Mouse (Mus musculus): ENCODE measurements around the gene Tmem45b. TPM values are rescaled to one million over a fixed set of nuclear protein-coding genes. Genes with fewer than 3 reads are reported as not detected.
"Not testable (repeated sequence)": the region's sequence is repeated elsewhere in the genome, so short reads cannot be mapped to it uniquely, and the experiment has no call there.

Tmem45b gene
- not detected in 2 replicates for total RNA-seq (2014; rRNA removed)
- 0.13 TPM in 1 of 2 replicates, not detected in the other for polyA plus RNA-seq (2015; fragmentation: Nextera tagmentation; extraction: Ambion mirVana)

DNA sequence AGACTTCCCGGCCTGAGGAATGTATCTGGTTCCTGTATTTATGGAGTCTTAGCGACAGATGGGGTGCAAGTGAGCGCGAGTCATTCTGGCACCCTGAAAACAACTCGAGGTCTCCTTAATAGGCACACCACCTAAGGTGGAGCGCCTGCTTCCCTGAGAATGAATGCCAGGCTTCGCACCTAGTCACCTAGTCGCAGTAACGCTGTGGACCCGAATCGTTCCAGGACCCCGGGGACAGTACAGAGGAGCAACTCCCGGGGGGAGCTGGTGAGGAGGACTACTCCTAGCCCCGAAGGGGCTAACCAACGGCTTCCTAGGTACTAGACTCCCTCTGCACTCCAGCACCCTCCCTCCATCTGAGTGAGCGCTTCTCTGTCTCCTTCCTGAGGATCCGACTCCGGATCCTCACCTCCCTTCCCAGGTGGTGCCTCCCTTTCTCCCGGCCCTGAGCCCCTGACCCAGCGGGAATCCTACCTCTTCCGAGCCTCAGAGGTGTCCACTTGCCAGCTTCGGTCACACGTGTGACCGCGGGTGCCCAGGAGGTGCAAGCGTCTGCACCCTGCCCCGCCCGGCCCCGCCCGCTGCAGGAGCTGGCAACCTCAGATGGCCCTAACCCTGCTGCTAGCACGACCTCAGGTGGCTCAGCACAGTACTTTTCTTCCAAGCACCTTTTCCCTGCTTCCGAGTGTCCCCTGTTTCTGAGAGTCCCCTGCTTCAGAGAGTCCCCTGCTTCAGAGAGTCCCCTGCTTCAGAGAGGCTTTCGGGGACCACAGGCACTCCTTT is at the start of gene Tmem45b:
TSS of gene Tmem45b (minus strand) at position 771 of the 783 bp plus-strand sequence.
- no peaks in the 10 kb centered on the region for H3K4me1 ChIP-seq (ENCODE audit: insufficient read depth, low read length)
- 0 out of 2 replicates have a peak, but pooled peaks cover 7% of the 10 kb centered on the region for H3K27me3 ChIP-seq (ENCODE audit: insufficient read depth, low read length)
- ATAC-seq = no peak
- H3K9ac ChIP-seq (replicated peaks; ENCODE audit: low read length) = no peak within 1 kb of the TSS
- H3K4me2 ChIP-seq (ENCODE audit: low read depth, low read length) = peak within 1 kb of the TSS; percentile 16
- no peak for DNase-seq (ENCODE audit: low spot score)
- no peak within 1 kb of the TSS for H3K4me3 ChIP-seq (ENCODE audit: low read length)
- no peaks in the 10 kb centered on the region for H3K36me3 ChIP-seq (ENCODE audit: insufficient read depth, low read length)
- H3K9me3 ChIP-seq (ENCODE audit: low read length) = no peaks in the 10 kb centered on the region
- H3K27ac ChIP-seq = no peak within 1 kb of the TSS
- 16% methylated on average over 33 of the region's 33 CpGs for WGBS
- TF ChIP-seq CTCF (IDR thresholded peaks at IDR 0.05; ENCODE audit: low read depth) = no peak

DNA sequence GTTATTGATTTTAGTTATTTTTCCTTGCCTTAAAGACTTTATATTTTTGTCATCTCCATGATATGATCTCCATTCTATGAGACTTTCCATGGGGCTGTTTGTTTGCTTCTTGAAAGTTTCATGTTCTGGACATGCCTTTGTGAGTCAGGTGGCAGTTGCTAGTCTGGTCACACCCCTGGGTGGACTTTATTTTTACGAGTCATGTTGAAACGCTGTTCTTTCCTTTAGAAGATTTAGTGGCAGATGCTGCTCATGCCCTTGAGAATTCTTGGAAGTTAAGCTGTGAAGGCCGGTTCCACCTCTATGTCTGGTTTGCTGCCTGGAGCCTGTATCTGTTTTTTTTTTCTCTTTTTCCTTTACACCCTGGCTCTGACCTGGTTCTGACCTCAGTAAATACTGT is 43.9 kb upstream of the Tmem45b start:
- Histone ChIP-seq H3K4me3 (ENCODE audit: low read length) (no peak overlapping the region), H3K9ac (replicated peaks; ENCODE audit: low read length) (no peak overlapping the region), H3K4me1 (ENCODE audit: insufficient read depth, low read length) (no peaks in the 10 kb centered on the region), H3K36me3 (ENCODE audit: insufficient read depth, low read length) (no peaks in the 10 kb centered on the region), H3K27ac (no peak overlapping the region), H3K4me2 (ENCODE audit: low read depth, low read length) (no peak overlapping the region), H3K27me3 (ENCODE audit: insufficient read depth, low read length) (no peaks in the 10 kb centered on the region), H3K9me3 (ENCODE audit: low read length) (no peaks in the 10 kb centered on the region)
- DNase-seq (ENCODE audit: low spot score) (no peak), ATAC-seq (no peak)
- WGBS = 68% methylated on average over 3 of the region's 3 CpGs
- TF ChIP-seq CTCF (IDR thresholded peaks at IDR 0.05; ENCODE audit: low read depth) = no peak

GRCm38 (mm10) chr9:31501221-31501620 is 37.0 kb upstream of the Tmem45b start:
- H3K36me3 ChIP-seq (ENCODE audit: insufficient read depth, low read length); H3K9me3 ChIP-seq (ENCODE audit: low read length); ATAC-seq; H3K27ac ChIP-seq; H3K9ac ChIP-seq (replicated peaks; ENCODE audit: low read length); DNase-seq (ENCODE audit: low spot score); H3K4me1 ChIP-seq (ENCODE audit: insufficient read depth, low read length); H3K4me2 ChIP-seq (ENCODE audit: low read depth, low read length); H3K4me3 ChIP-seq (ENCODE audit: low read length); H3K27me3 ChIP-seq (ENCODE audit: insufficient read depth, low read length): not testable (repeated sequence)
- 82% methylated on average over 1 of the region's 1 CpGs for WGBS

DNA sequence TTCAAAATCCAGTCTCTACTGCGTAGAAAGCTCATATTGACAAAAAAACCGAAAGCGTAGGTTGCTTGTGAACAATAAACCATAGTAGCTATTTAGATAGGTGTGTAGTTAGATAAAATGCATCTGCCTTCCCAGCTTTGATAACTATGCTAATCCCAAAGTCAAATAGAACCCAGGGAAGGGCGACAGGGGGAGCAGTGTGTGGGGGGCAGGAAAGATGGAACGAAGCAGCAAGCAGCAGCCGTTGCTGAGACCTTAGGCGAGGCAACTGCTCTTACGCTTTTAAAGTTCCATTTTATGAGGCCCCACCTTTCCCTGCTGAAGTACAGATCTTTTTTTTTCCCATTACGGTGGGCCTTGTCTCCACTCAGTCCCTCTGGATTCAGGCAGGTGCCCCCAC is 1.1 kb downstream of the Tmem45b start:
- Histone ChIP-seq H3K9me3 (ENCODE audit: low read length) (no peaks in the 10 kb centered on the region), H3K4me1 (ENCODE audit: insufficient read depth, low read length) (no peaks in the 10 kb centered on the region), H3K27me3 (ENCODE audit: insufficient read depth, low read length) (0 out of 2 replicates have a peak, but pooled peaks cover 7% of the 10 kb centered on the region), H3K4me2 (ENCODE audit: low read depth, low read length) (no peak overlapping the region), H3K27ac (no peak overlapping the region), H3K9ac (replicated peaks; ENCODE audit: low read length) (no peak overlapping the region), H3K36me3 (ENCODE audit: insufficient read depth, low read length) (no peaks in the 10 kb centered on the region), H3K4me3 (ENCODE audit: low read length) (no peak overlapping the region)
- no peak for TF ChIP-seq CTCF (IDR thresholded peaks at IDR 0.05; ENCODE audit: low read depth)
- 52% methylated on average over 9 of the region's 9 CpGs for WGBS
- ATAC-seq (no peak), DNase-seq (ENCODE audit: low spot score) (no peak)

- Histone ChIP-seq H3K4me2 (ENCODE audit: low read depth, low read length) (no peak overlapping the region), H3K27me3 (ENCODE audit: insufficient read depth, low read length) (no peaks in the 10 kb centered on the region), H3K36me3 (ENCODE audit: insufficient read depth, low read length) (no peaks in the 10 kb centered on the region), H3K4me1 (ENCODE audit: insufficient read depth, low read length) (no peaks in the 10 kb centered on the region), H3K9ac (replicated peaks; ENCODE audit: low read length) (no peak overlapping the region), H3K9me3 (ENCODE audit: low read length) (no peaks in the 10 kb centered on the region), H3K4me3 (ENCODE audit: low read length) (no peak overlapping the region), H3K27ac (no peak overlapping the region)
- no peak for ATAC-seq
- TF ChIP-seq CTCF (IDR thresholded peaks at IDR 0.05; ENCODE audit: low read depth) = no peak
- no peak for DNase-seq (ENCODE audit: low spot score)
- WGBS = 41% methylated on average over 1 of the region's 1 CpGs
Measured at GRCm38 (mm10) chr9:31454356-31454755, 9.9 kb downstream of the Tmem45b start.

DNA sequence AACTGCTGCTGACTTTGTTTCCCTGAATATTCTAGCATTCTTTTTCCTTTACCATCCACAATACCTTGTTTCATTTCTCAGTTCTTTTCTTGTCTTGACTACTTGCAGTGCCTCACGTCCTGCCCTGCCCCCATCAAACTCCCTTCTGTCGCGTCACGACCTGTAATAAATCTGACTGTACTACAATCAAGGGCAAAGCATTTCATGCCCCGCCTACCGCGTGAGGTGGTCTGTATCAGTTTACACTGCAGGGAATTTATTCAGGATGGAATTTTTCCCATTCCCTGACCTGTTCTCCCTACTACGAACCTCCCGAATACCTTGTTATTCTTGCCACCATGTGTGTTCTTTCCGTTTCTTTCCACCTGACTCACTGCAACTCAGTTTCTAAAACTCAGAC is 12.1 kb downstream of the Tmem45b start:
- 81% methylated on average over 10 of the region's 10 CpGs for WGBS
- Histone ChIP-seq H3K27me3 (ENCODE audit: insufficient read depth, low read length) (no peaks in the 10 kb centered on the region), H3K4me1 (ENCODE audit: insufficient read depth, low read length) (no peaks in the 10 kb centered on the region), H3K4me2 (ENCODE audit: low read depth, low read length) (no peak overlapping the region), H3K9me3 (ENCODE audit: low read length) (no peaks in the 10 kb centered on the region), H3K4me3 (ENCODE audit: low read length) (no peak overlapping the region), H3K36me3 (ENCODE audit: insufficient read depth, low read length) (no peaks in the 10 kb centered on the region), H3K27ac (no peak overlapping the region), H3K9ac (replicated peaks; ENCODE audit: low read length) (no peak overlapping the region)
- no peak for TF ChIP-seq CTCF (IDR thresholded peaks at IDR 0.05; ENCODE audit: low read depth)
- DNase-seq (ENCODE audit: low spot score) (no peak), ATAC-seq (no peak)

- Histone ChIP-seq H3K4me3 (ENCODE audit: low read length) (no peak overlapping the region), H3K4me1 (ENCODE audit: insufficient read depth, low read length) (no peaks in the 10 kb centered on the region), H3K4me2 (ENCODE audit: low read depth, low read length) (no peak overlapping the region), H3K36me3 (ENCODE audit: insufficient read depth, low read length) (no peaks in the 10 kb centered on the region), H3K9ac (replicated peaks; ENCODE audit: low read length) (no peak overlapping the region), H3K9me3 (ENCODE audit: low read length) (no peaks in the 10 kb centered on the region), H3K27ac (no peak overlapping the region), H3K27me3 (ENCODE audit: insufficient read depth, low read length) (no peaks in the 10 kb centered on the region)
- DNase-seq (ENCODE audit: low spot score) (no peak), ATAC-seq (no peak)
- 90% methylated on average over 7 of the region's 7 CpGs for WGBS
- TF ChIP-seq CTCF (IDR thresholded peaks at IDR 0.05; ENCODE audit: low read depth) = no peak
Measured at GRCm38 (mm10) chr9:31449145-31449772, 15.0 kb downstream of the Tmem45b start.

All from hindbrain, postnatal 0 days (tissue).